Mouse (Mus musculus): ENCODE results near the gene Olfr850.

The Olfr850 gene

GRCm38 (mm10) chr9:19478148-19478547 lies at the start of gene Olfr850:
Olfr850 (minus strand) TSS chr9:19478248.
- no peak for DNase-seq (ENCODE audit: low spot score in 2 of 2)

- no peak for DNase-seq (ENCODE audit: low spot score in 2 of 2)
These were observed 14.9 kb upstream of the Olfr850 start, which contains the start of gene Olfr851 for GRCm38 (mm10) chr9:19492995-19493394. Olfr851 (plus strand) TSS chr9:19493295.

- no peak for DNase-seq (ENCODE audit: low spot score in 2 of 2)
These were observed 38.1 kb downstream of the Olfr850 start, which contains the start of gene Olfr849 for GRCm38 (mm10) chr9:19439966-19440365. Olfr849 (plus strand) TSS chr9:19440266.
